Mouse (Mus musculus): ENCODE measurements around the gene Tmem56. TPM values are rescaled to one million over a fixed set of nuclear protein-coding genes. Genes with fewer than 3 reads are reported as not detected.
A peak's percentile ranks its signal among the peaks of the same experiment; 100 is the strongest.

Gene Tmem56
- polyA plus RNA-seq, 1 experiment from 2014 or later: 1.5 TPM

DNA sequence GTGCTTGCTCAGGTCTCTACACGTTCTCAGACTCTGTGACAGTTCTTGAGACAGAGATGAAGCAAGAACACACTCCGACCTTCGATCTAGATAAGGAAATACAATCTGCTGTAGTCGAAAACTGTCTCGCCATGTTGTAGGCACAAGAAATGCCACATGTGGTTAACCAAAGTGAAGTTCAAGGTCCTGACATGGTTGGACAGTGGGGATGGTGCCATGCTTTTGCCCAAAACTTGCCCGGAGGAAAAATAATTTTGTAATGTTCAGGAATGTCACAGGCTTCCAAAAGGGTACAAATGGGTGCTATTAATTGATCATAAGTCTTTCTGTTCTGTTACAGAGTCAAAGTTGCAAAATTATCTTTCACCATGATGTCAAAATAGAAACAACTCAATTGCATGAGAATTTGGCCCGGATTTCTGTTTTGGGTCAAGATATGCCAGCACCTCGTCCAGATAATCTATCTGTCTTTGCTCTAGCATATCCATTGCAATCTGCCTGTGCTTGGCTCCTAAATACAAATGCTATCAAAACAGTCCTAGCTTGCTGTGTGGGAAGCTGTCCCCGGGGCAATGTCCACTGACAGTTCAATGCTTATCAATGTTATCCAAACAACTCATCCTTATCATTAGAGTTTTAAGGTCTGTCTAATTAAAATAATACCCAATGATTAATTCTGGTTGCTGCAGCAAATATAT is 108.5 kb downstream of the Tmem56 start:
- H3K9me3 ChIP-seq (ENCODE audit: control insufficient read depth, low read length): no peaks in the 10 kb centered on the region
- no peaks in the 10 kb centered on the region for H3K36me3 ChIP-seq (ENCODE audit: control insufficient read depth, insufficient read depth, low read length)
- H3K9ac ChIP-seq (ENCODE audit: low read length): no peak overlapping the region
- no peaks in the 10 kb centered on the region for H3K27me3 ChIP-seq (ENCODE audit: control insufficient read depth, insufficient read depth, low read length)
- H3K4me2 ChIP-seq (ENCODE audit: low read length): no peak overlapping the region
- no peak overlapping the region for H3K27ac ChIP-seq (replicated peaks in 1 of 2; ENCODE audit: control insufficient read depth in 1 of 2, insufficient read depth in 1 of 2, low read depth in 2 of 2, low read length in 2 of 2)
- 54% methylated on average over 9 of the region's 9 CpGs for WGBS
- no peak overlapping the region for H3K4me3 ChIP-seq (ENCODE audit: control insufficient read depth in 1 of 2, insufficient read depth in 1 of 2, low read depth in 1 of 2, low read length in 2 of 2)
- no peak for ATAC-seq (ENCODE audit: insufficient number of reproducible peaks, insufficient read depth, low FRiP score, low read depth)
- H3K4me1 ChIP-seq (ENCODE audit: control insufficient read depth in 2 of 2, insufficient read depth in 2 of 2, low read length in 2 of 2): peaks cover 0 to 4% of the 10 kb centered on the region in 2 experiments; a peak in 1 of 4 replicates

DNA sequence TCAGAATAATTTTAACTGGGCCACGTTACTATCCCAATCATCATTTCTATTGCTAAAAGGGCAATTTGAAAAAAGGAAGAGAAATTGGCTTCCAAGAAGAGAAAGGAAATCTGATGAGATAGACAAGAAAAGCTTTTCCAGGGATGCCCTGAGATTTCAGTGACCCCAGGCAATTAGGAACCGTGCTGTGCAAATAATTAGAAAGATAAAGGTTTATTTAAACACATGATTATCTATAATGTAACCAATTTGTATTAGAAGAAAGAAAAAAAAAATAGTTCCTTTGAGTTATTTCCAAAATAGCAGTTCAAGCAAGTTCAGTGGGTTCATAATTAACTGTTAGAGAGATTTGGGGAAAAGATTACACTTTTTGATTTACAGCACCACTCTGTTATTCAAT is 110.2 kb downstream of the Tmem56 start:
- Histone ChIP-seq H3K9me3 (ENCODE audit: control insufficient read depth, low read length) (no peaks in the 10 kb centered on the region), H3K36me3 (ENCODE audit: control insufficient read depth, insufficient read depth, low read length) (no peaks in the 10 kb centered on the region), H3K4me1 (ENCODE audit: control insufficient read depth in 2 of 2, insufficient read depth in 2 of 2, low read length in 2 of 2) (peaks cover 0 to 4% of the 10 kb centered on the region in 2 experiments; a peak in 1 of 4 replicates), H3K4me3 (ENCODE audit: control insufficient read depth in 1 of 2, insufficient read depth in 1 of 2, low read depth in 1 of 2, low read length in 2 of 2) (no peak overlapping the region), H3K9ac (ENCODE audit: low read length) (no peak overlapping the region), H3K4me2 (ENCODE audit: low read length) (no peak overlapping the region), H3K27ac (replicated peaks in 1 of 2; ENCODE audit: control insufficient read depth in 1 of 2, insufficient read depth in 1 of 2, low read depth in 2 of 2, low read length in 2 of 2) (no peak overlapping the region), H3K27me3 (ENCODE audit: control insufficient read depth, insufficient read depth, low read length) (no peaks in the 10 kb centered on the region)
- ATAC-seq (ENCODE audit: insufficient number of reproducible peaks, insufficient read depth, low FRiP score, low read depth): no peak
- 84% methylated on average over 2 of the region's 2 CpGs for WGBS

DNA sequence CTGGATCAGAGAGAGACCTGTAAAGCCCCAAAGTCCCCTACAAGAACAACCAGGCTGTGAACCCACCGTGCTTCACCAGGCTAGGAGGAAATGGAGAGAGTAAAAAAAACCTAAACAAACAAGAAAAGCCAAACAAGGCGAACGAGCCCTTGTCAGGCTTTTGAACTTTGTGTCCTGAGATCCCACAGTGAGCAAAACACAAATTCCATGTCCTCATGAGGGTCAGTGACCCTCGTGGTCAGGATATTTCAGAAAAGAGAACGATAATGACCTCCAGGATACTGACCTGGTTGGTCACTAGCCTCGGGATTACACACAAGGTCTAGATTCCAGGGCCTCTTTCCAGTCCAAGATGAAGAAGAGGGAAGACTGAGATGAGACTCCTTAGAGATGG is 111.0 kb downstream of the Tmem56 start:
- peaks cover 0 to 4% of the 10 kb centered on the region in 2 experiments; a peak in 1 of 4 replicates for H3K4me1 ChIP-seq (ENCODE audit: control insufficient read depth in 2 of 2, insufficient read depth in 2 of 2, low read length in 2 of 2)
- H3K9ac ChIP-seq (ENCODE audit: low read length): peak overlapping the region; percentile 84; the same call in 1 of the 2 replicates
- H3K4me3 ChIP-seq (ENCODE audit: control insufficient read depth in 1 of 2, insufficient read depth in 1 of 2, low read depth in 1 of 2, low read length in 2 of 2): peak overlapping the region; percentile 75 to 76
- no peak overlapping the region for H3K27ac ChIP-seq (replicated peaks in 1 of 2; ENCODE audit: control insufficient read depth in 1 of 2, insufficient read depth in 1 of 2, low read depth in 2 of 2, low read length in 2 of 2)
- H3K27me3 ChIP-seq (ENCODE audit: control insufficient read depth, insufficient read depth, low read length): no peaks in the 10 kb centered on the region
- no peaks in the 10 kb centered on the region for H3K9me3 ChIP-seq (ENCODE audit: control insufficient read depth, low read length)
- WGBS: 53% methylated on average over 6 of the region's 6 CpGs
- no peak for ATAC-seq (ENCODE audit: insufficient number of reproducible peaks, insufficient read depth, low FRiP score, low read depth)
- H3K36me3 ChIP-seq (ENCODE audit: control insufficient read depth, insufficient read depth, low read length): no peaks in the 10 kb centered on the region
- H3K4me2 ChIP-seq (ENCODE audit: low read length): peak overlapping the region; percentile 82

DNA sequence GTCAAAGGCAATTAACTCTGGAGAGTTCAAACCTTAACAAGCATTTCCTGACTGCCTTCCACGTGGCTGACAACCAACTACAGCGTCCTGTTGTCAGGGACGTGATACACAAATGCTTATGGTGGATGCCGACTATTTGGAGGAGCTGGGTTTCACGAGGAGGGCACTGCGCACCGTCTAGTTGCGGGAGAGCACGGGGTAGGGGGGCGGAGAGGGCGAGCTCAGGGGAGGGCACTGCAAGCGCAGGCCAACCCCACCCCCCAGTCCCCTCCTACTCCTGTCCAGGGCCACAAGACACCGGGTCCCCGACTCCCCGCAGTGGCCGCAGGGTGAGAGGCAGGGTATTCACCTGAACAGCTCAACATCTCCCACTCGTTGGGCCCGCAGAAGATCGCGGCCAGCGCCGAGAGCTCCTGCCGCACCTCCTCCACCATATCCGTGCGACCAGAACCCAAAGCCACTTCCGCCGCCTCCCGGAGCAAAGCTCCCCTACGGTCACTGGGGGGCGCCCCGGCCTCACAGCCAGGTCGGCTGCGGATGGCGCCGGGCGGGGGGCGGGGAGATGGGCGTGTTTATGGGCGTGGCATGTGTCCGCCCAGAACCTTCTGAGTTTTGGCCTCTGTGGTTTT is 111.5 kb downstream of the Tmem56 start, which contains the start of gene Rwdd3:
Rwdd3 (minus strand) TSS at position 453 of the 629 bp plus-strand sequence.
- H3K27me3 ChIP-seq (ENCODE audit: control insufficient read depth, insufficient read depth, low read length): no peaks in the 10 kb centered on the region
- H3K4me3 ChIP-seq (ENCODE audit: control insufficient read depth in 1 of 2, insufficient read depth in 1 of 2, low read depth in 1 of 2, low read length in 2 of 2): peak within 1 kb of the TSS; percentile 75 to 76
- peaks cover 4% of the 10 kb centered on the region; the same call in 1 of the 2 replicates for H3K9me3 ChIP-seq (ENCODE audit: control insufficient read depth, low read length)
- no peaks in the 10 kb centered on the region for H3K36me3 ChIP-seq (ENCODE audit: control insufficient read depth, insufficient read depth, low read length)
- peak within 1 kb of the TSS; percentile 82 for H3K4me2 ChIP-seq (ENCODE audit: low read length)
- H3K27ac ChIP-seq (replicated peaks in 1 of 2; ENCODE audit: control insufficient read depth in 1 of 2, insufficient read depth in 1 of 2, low read depth in 2 of 2, low read length in 2 of 2): peak within 1 kb of the TSS; percentile 62 to 65; a peak in 3 of 4 replicates
- WGBS: under 1% methylated on average over 40 of the region's 40 CpGs
- ATAC-seq (ENCODE audit: insufficient number of reproducible peaks, insufficient read depth, low FRiP score, low read depth): peak; percentile 92
- peaks cover 0 to 4% of the 10 kb centered on the region in 2 experiments; a peak in 1 of 4 replicates for H3K4me1 ChIP-seq (ENCODE audit: control insufficient read depth in 2 of 2, insufficient read depth in 2 of 2, low read length in 2 of 2)
- H3K9ac ChIP-seq (ENCODE audit: low read length): peak within 1 kb of the TSS; percentile 84

DNA sequence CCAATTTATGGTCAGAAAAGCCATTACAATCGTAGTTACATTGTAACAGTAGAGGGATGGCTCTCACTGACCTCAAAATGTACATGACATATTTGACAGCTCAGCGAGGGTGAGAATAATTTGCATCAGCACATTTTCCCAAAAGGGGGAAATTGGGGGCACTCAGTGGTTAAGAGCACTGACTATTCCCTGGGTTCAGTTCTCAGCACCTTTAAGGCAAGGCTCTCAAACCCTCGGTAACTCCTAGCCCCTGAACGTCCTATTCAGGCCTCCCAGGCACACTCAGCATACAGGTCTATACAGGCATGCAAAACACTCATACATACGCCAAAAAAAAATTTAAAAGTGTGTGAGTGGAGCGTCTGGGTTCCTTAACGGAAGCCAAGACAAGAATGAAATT is 112.3 kb downstream of the Tmem56 start:
- Histone ChIP-seq H3K4me3 (ENCODE audit: control insufficient read depth in 1 of 2, insufficient read depth in 1 of 2, low read depth in 1 of 2, low read length in 2 of 2) (peak overlapping the region in 1 of 2 experiments; percentile 76; a peak in 1 of 4 replicates), H3K27me3 (ENCODE audit: control insufficient read depth, insufficient read depth, low read length) (no peaks in the 10 kb centered on the region), H3K4me2 (ENCODE audit: low read length) (peak overlapping the region; percentile 82), H3K4me1 (ENCODE audit: control insufficient read depth in 2 of 2, insufficient read depth in 2 of 2, low read length in 2 of 2) (peaks cover 0 to 4% of the 10 kb centered on the region in 2 experiments; a peak in 1 of 4 replicates), H3K9me3 (ENCODE audit: control insufficient read depth, low read length) (peaks cover 5% of the 10 kb centered on the region; the same call in 1 of the 2 replicates), H3K9ac (ENCODE audit: low read length) (0 out of 2 replicates have a peak overlapping the region, but pooled peaks have one; percentile 17), H3K27ac (replicated peaks in 1 of 2; ENCODE audit: control insufficient read depth in 1 of 2, insufficient read depth in 1 of 2, low read depth in 2 of 2, low read length in 2 of 2) (no peak overlapping the region), H3K36me3 (ENCODE audit: control insufficient read depth, insufficient read depth, low read length) (no peaks in the 10 kb centered on the region)
- ATAC-seq (ENCODE audit: insufficient number of reproducible peaks, insufficient read depth, low FRiP score, low read depth): no peak
- WGBS: 57% methylated on average over 7 of the region's 7 CpGs

DNA sequence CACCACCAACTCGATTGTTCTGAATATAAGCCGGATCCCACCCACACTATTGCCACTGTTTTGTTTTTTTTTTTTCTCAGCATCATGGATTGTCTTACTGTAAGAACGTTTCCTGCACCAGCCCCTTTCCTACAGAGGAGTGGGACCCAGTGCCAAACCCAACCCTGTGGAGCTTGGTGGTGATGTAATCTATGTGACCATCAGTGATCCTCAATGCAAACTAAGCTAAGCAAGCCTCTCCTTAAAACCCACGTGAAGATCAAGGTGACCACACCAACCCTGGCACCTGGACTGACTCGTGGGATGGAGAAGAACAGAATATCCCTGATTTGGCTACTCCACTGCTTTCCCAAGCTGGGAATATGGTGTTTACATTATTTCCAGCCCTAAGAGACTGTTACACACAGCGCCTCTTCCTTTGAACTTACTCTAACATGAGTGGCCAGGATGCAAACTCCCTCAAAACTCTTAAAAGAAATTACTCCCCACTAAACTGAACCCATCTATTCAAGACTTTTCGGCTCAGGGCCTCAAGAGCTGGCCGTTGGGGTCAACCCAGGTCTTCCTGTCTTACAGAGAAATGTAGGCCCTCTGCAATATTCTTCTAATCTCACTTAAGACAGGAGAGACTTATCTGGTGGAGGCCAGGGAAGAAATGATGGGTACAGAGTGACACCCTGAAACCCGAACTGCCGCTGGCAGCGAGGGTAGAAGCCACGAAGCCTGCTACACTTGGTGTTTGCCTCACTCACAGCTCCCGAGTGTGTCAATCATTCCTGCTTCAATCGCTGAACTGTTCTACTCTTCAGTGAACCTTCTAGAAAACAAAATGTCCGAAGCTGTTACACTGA is 113.6 kb downstream of the Tmem56 start:
- Histone ChIP-seq H3K27ac (replicated peaks in 1 of 2; ENCODE audit: control insufficient read depth in 1 of 2, insufficient read depth in 1 of 2, low read depth in 2 of 2, low read length in 2 of 2) (no peak overlapping the region), H3K27me3 (ENCODE audit: control insufficient read depth, insufficient read depth, low read length) (no peaks in the 10 kb centered on the region), H3K36me3 (ENCODE audit: control insufficient read depth, insufficient read depth, low read length) (no peaks in the 10 kb centered on the region), H3K9ac (ENCODE audit: low read length) (no peak overlapping the region), H3K9me3 (ENCODE audit: control insufficient read depth, low read length) (peaks cover 5% of the 10 kb centered on the region; the same call in 1 of the 2 replicates), H3K4me3 (ENCODE audit: control insufficient read depth in 1 of 2, insufficient read depth in 1 of 2, low read depth in 1 of 2, low read length in 2 of 2) (no peak overlapping the region), H3K4me1 (ENCODE audit: control insufficient read depth in 2 of 2, insufficient read depth in 2 of 2, low read length in 2 of 2) (peaks cover 0 to 4% of the 10 kb centered on the region in 2 experiments; a peak in 1 of 4 replicates), H3K4me2 (ENCODE audit: low read length) (no peak overlapping the region)
- no peak for ATAC-seq (ENCODE audit: insufficient number of reproducible peaks, insufficient read depth, low FRiP score, low read depth)
- 82% methylated on average over 15 of the region's 15 CpGs for WGBS

DNA sequence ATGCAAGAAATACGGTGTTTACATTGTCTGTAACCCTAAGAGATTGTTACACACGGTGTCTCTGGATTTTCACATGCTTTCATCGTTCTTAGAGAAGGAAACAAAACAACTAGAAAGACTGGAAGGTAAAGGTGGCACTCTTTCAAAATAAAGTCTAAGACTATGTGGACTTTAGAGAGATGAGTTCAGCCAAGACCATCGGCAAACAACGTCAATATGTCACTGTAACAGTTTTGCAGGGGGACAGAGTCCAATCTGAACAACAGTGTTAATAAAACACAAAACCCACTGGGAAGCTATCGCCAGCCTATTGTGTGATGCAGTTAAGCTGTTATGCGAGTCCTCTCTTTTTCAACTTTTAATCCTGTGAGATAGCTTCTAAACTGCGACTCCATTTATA is 114.3 kb downstream of the Tmem56 start:
- Histone ChIP-seq H3K9me3 (ENCODE audit: control insufficient read depth, low read length) (peaks cover 5% of the 10 kb centered on the region; the same call in 1 of the 2 replicates), H3K4me3 (ENCODE audit: control insufficient read depth in 1 of 2, insufficient read depth in 1 of 2, low read depth in 1 of 2, low read length in 2 of 2) (no peak overlapping the region), H3K9ac (ENCODE audit: low read length) (no peak overlapping the region), H3K27me3 (ENCODE audit: control insufficient read depth, insufficient read depth, low read length) (no peaks in the 10 kb centered on the region), H3K4me1 (ENCODE audit: control insufficient read depth in 2 of 2, insufficient read depth in 2 of 2, low read length in 2 of 2) (peaks cover 0 to 4% of the 10 kb centered on the region in 2 experiments; a peak in 1 of 4 replicates), H3K27ac (replicated peaks in 1 of 2; ENCODE audit: control insufficient read depth in 1 of 2, insufficient read depth in 1 of 2, low read depth in 2 of 2, low read length in 2 of 2) (no peak overlapping the region), H3K4me2 (ENCODE audit: low read length) (no peak overlapping the region), H3K36me3 (ENCODE audit: control insufficient read depth, insufficient read depth, low read length) (no peaks in the 10 kb centered on the region)
- no peak for ATAC-seq (ENCODE audit: insufficient number of reproducible peaks, insufficient read depth, low FRiP score, low read depth)
- WGBS: 86% methylated on average over 8 of the region's 8 CpGs

All from heart, embryonic 14.5 days (tissue).